Mouse (Mus musculus) adrenal gland, postnatal 0 days (tissue): ENCODE data around the gene Bcan. TPM values are rescaled to one million over a fixed set of nuclear protein-coding genes. Genes with fewer than 3 reads are reported as not detected.

Experiments used
- polyA plus RNA-seq: library from polyadenylated mRNA; unstranded; fragments of >200 nt; fragmentation: Nextera tagmentation; extraction: Ambion mirVana; gene quantifications from 2 replicates; pipeline ENCODE4 v1.2.1, GENCODE M21; 2015

The Bcan gene
- 5.2 and 9.7 TPM in 2 replicates for polyA plus RNA-seq

GRCm38 (mm10) chr3:88000181-88000580, at the start of gene Bcan:
TSS of gene Bcan (minus strand) at chr3:88000230.

GRCm38 (mm10) chr3:88042661-88043421, 42.8 kb upstream of the Bcan start, which contains the start of gene Gpatch4:
TSS of gene Gpatch4 (plus strand) at chr3:88043108.

GRCm38 (mm10) chr3:88027434-88028186, 27.6 kb upstream of the Bcan start, which contains the start of gene Hapln2:
TSS of gene Hapln2 (minus strand) at chr3:88027583.

GRCm38 (mm10) chr3:87970939-87971488, 29.0 kb downstream of the Bcan start, which contains the start of gene Nes:
TSS of gene Nes (plus strand) at chr3:87971078.

GRCm38 (mm10) chr3:87948378-87949265, 51.4 kb downstream of the Bcan start, which contains the start of gene Crabp2:
TSS of gene Crabp2 (plus strand) at chr3:87948666.

Other genes with a start within 250 kb of the Bcan start
- gene Ntrk1, start 205.1 kb downstream of the Bcan start, polyA plus RNA-seq: 29.0 and 133 TPM in 2 replicates
- 0.87 and 3.3 TPM in 2 replicates for gene Insrr, start 203.3 kb downstream of the Bcan start, polyA plus RNA-seq
- 17.6 and 20.3 TPM in 2 replicates for gene Pear1, start 175.9 kb downstream of the Bcan start, polyA plus RNA-seq
- 0.21 TPM in 1 of 2 replicates, not detected in the other for gene Sh2d2a, start 153.5 kb downstream of the Bcan start, polyA plus RNA-seq
- gene Prcc, start 114.6 kb downstream of the Bcan start, polyA plus RNA-seq: 12.9 and 13.1 TPM in 2 replicates
- 129 and 149 TPM in 2 replicates for gene Hdgf, start 93.9 kb downstream of the Bcan start, polyA plus RNA-seq
- 101 and 121 TPM in 2 replicates for gene Mrpl24, start 80.7 kb downstream of the Bcan start, polyA plus RNA-seq
- 17.3 and 22.7 TPM in 2 replicates for gene Isg20l2, start 69.9 kb downstream of the Bcan start, polyA plus RNA-seq
- gene Rrnad1, start 69.5 kb downstream of the Bcan start, polyA plus RNA-seq: 9.1 and 14.5 TPM in 2 replicates
- gene Crabp2, start 51.6 kb downstream of the Bcan start, polyA plus RNA-seq: 6.4 and 11.8 TPM in 2 replicates
- 6.7 and 8.3 TPM in 2 replicates for gene Nes, start 29.2 kb downstream of the Bcan start, polyA plus RNA-seq
- 0.11 TPM in 1 of 2 replicates, not detected in the other for gene Hapln2, start 27.4 kb upstream of the Bcan start, polyA plus RNA-seq
- gene Gpatch4, start 42.9 kb upstream of the Bcan start, polyA plus RNA-seq: 15.4 and 16.1 TPM in 2 replicates
- gene Naxe, start 58.3 kb upstream of the Bcan start, polyA plus RNA-seq: 197 and 241 TPM in 2 replicates
- not detected in 2 replicates for gene Ttc24, start 78.1 kb upstream of the Bcan start, polyA plus RNA-seq
- 3.7 and 3.8 TPM in 2 replicates for gene Iqgap3, start 81.7 kb upstream of the Bcan start, polyA plus RNA-seq
- gene Mef2d, start 142.1 kb upstream of the Bcan start, polyA plus RNA-seq: 16.6 and 22.4 TPM in 2 replicates